Mouse (Mus musculus): ENCODE measurements around the gene Il11ra1. TPM values are rescaled to one million over a fixed set of nuclear protein-coding genes. Genes with fewer than 3 reads are reported as not detected.
A peak's percentile ranks its signal among the peaks of the same experiment; 100 is the strongest.
"Not testable (repeated sequence)": the region's sequence is repeated elsewhere in the genome, so short reads cannot be mapped to it uniquely, and the experiment has no call there.

The Il11ra1 gene
- polyA plus RNA-seq, 1 experiment from 2014 or later: 188 TPM

- no peaks in the 10 kb centered on the region for H3K9me3 ChIP-seq
- peak overlapping the region; percentile 63 for H3K27ac ChIP-seq (replicated peaks)
- H3K27me3 ChIP-seq (replicated peaks; ENCODE audit: low read depth, poor library complexity, severe bottlenecking): peaks cover 34% of the 10 kb centered on the region
- peaks cover 8% of the 10 kb centered on the region; the same call in 1 of the 2 replicates for H3K36me3 ChIP-seq (replicated peaks)
- peak overlapping the region; percentile 21 for H3K4me3 ChIP-seq
- WGBS: 24% methylated on average over 6 of the region's 6 CpGs
- peaks cover 66% of the 10 kb centered on the region for H3K4me1 ChIP-seq
- no peak for DNase-seq (ENCODE audit: low spot score)
These were observed 17.0 kb upstream of the Il11ra1 start for GRCm38 (mm10) chr4:41682789-41683188.

DNA sequence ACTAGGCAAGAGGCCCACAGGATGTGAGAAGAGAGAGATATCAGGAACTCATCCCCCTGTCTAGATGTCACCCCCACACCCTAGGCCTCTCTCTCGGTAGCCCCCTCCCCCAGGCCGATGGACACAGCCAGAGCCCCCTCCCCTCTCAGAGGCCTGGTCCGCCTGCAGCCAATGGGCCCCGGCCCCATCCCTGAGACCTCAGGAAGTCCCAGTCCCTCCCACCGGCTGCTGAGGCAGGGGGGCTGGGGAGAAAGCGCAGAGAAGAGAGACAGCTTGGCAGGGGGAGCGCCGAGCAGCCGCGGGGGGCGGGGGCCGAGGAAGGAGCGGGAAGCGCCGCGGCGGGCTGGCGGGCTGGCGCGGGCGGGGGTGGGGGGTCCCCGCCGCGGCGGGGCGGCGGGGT, 16.5 kb upstream of the Il11ra1 start:
- Histone ChIP-seq H3K27ac (replicated peaks) (peak overlapping the region; percentile 72; the same call in 1 of the 2 replicates), H3K4me3 (peak overlapping the region; percentile 44; the same call in 1 of the 2 replicates), H3K27me3 (replicated peaks; ENCODE audit: low read depth, poor library complexity, severe bottlenecking) (peaks cover 28% of the 10 kb centered on the region), H3K4me1 (peaks cover 61% of the 10 kb centered on the region)
- DNase-seq (ENCODE audit: low spot score); H3K9me3 ChIP-seq; H3K36me3 ChIP-seq (replicated peaks): not testable (repeated sequence)
- 3% methylated on average over 19 of the region's 27 CpGs for WGBS

DNA sequence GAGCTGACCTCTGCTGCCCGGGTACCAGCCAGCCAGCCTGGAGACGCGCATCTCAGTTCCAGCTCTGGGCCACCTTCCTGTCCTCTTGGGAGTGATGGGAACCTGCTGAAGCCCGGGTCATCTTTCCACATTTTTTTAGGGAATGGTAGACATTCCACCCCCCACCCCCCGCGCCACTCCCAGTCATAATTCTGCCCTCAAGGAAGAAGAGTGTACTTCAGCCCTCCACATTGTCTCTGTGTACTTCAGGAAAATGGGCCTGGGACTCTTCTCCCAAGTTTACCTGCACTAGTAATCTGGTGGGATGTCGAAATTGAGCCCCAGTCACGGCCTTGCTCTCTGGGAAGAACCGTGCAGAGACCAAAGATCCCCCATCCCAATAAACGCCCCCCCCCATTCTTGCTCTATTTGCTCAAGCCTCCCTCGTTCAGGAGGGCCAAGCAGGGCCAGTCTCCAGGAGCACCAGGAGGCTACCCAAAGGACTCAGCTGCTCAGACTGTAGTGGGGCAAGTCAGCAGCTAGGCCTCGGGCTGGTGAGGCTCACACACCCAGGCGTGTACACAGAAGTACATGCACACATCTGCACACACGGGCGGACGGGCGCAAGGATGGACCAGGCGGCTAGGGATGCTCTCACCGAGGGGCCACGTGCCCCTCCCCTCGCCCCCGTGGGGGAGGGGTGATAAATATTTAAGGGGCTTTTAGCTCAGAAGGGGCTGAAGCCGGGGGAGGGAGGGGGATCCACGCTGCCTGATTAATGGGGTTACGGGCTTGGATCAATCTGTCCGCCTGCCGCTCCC, 15.5 kb upstream of the Il11ra1 start:
- peaks cover 59% of the 10 kb centered on the region for H3K4me1 ChIP-seq
- WGBS: under 1% methylated on average over 27 of the region's 27 CpGs
- not testable (repeated sequence) for H3K9me3 ChIP-seq; H3K36me3 ChIP-seq (replicated peaks); DNase-seq (ENCODE audit: low spot score)
- H3K27ac ChIP-seq (replicated peaks): peak overlapping the region; percentile 73
- H3K27me3 ChIP-seq (replicated peaks; ENCODE audit: low read depth, poor library complexity, severe bottlenecking): peaks cover 22% of the 10 kb centered on the region
- H3K4me3 ChIP-seq: peak overlapping the region; percentile 43

- H3K4me3 ChIP-seq: peak overlapping the region; percentile 32; the same call in 1 of the 2 replicates
- under 1% methylated on average over 14 of the region's 14 CpGs for WGBS
- not testable (repeated sequence) for DNase-seq (ENCODE audit: low spot score); H3K9me3 ChIP-seq; H3K36me3 ChIP-seq (replicated peaks)
- peak overlapping the region; percentile 74; the same call in 1 of the 2 replicates for H3K27ac ChIP-seq (replicated peaks)
- peaks cover 54% of the 10 kb centered on the region for H3K4me1 ChIP-seq
- H3K27me3 ChIP-seq (replicated peaks; ENCODE audit: low read depth, poor library complexity, severe bottlenecking): peaks cover 19% of the 10 kb centered on the region
These were observed 14.8 kb upstream of the Il11ra1 start for GRCm38 (mm10) chr4:41684931-41685453.

DNA sequence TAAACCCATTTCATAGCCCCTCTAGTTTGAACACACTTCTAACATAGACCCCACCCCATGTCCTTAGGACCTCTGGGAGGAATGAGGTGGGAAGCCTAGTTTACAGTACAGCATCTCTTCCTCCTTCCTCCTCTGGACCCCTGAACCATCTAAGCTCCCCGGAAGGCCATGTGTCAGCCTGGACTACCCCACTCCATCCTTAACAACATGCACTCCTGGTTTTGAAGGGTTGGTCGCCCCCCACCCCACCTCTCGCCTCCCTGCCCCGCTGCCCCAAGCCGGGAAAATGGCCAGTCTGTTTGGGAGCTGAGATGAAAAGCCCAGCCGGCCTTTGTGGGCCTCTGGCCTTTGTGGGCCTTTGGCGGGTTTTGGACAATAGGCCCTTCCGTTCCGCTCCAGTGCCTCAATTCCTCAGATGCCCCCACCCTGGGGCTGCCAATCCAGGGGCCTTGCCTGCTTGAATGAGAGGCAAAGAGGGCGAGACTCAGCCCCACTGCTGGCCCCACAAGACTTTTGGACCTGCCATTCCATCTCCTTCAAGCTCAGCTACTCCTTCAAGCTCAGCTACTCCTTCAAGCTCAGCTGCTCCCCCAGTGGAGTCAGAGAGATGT, 13.8 kb upstream of the Il11ra1 start:
- DNase-seq (ENCODE audit: low spot score); H3K9me3 ChIP-seq; H3K36me3 ChIP-seq (replicated peaks); H3K4me3 ChIP-seq; H3K27ac ChIP-seq (replicated peaks): not testable (repeated sequence)
- WGBS: 20% methylated on average over 10 of the region's 10 CpGs
- peaks cover 45% of the 10 kb centered on the region for H3K4me1 ChIP-seq
- H3K27me3 ChIP-seq (replicated peaks; ENCODE audit: low read depth, poor library complexity, severe bottlenecking): 0 out of 2 replicates have a peak, but pooled peaks cover 11% of the 10 kb centered on the region

DNA sequence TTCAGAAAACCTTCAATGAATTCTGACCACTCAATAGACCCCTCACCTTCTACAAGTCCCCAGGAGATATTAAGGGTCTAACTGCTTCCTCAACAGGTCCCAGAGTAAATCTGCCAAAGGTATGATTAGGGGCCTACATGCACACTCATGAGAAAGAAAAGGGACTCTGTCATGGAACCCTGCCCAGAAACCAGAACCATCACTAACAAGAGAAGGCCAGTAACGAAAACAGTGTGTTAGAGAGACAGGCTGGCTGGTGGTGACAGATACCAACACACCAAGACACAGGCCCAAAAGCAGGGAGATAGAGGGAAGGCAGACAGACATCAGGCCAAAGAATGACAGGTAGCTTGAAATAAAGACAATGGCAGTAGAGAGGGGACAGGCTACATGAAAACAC, 11.2 kb upstream of the Il11ra1 start:
- H3K4me3 ChIP-seq; DNase-seq (ENCODE audit: low spot score); H3K36me3 ChIP-seq (replicated peaks); H3K9me3 ChIP-seq; H3K27ac ChIP-seq (replicated peaks): not testable (repeated sequence)
- Histone ChIP-seq H3K27me3 (replicated peaks; ENCODE audit: low read depth, poor library complexity, severe bottlenecking) (peaks cover 18% of the 10 kb centered on the region), H3K4me1 (peaks cover 34% of the 10 kb centered on the region)
- 67% methylated on average over 1 of the region's 1 CpGs for WGBS

- not testable (repeated sequence) for H3K9me3 ChIP-seq; H3K27ac ChIP-seq (replicated peaks); DNase-seq (ENCODE audit: low spot score); H3K4me3 ChIP-seq; H3K36me3 ChIP-seq (replicated peaks)
- Histone ChIP-seq H3K4me1 (peaks cover 26% of the 10 kb centered on the region), H3K27me3 (replicated peaks; ENCODE audit: low read depth, poor library complexity, severe bottlenecking) (peaks cover 14% of the 10 kb centered on the region)
- WGBS: no CpG with 5 or more reads among the region's 4 CpGs
These were observed 9.8 kb upstream of the Il11ra1 start for GRCm38 (mm10) chr4:41690014-41690413.

DNA sequence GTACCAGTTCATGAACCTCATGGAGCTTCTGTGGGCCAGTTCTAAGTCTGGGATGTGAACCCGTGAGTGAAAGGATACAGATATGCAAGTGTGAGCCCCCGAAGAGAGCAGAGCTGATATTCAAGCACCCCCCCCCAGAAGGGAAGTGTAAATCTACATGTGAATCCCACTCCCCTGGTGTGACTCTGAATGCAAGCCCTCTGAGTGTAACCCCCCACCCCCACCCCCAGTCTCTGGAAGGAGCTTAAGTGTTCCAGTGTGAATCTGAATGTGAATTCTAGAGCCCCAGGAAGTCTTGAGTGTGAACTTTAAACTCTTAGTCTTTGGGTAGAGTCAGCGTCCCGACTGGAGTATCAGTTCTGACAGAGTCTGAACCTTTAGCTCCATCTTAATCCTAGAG, 6.3 kb upstream of the Il11ra1 start:
- not testable (repeated sequence) for H3K9me3 ChIP-seq

DNA sequence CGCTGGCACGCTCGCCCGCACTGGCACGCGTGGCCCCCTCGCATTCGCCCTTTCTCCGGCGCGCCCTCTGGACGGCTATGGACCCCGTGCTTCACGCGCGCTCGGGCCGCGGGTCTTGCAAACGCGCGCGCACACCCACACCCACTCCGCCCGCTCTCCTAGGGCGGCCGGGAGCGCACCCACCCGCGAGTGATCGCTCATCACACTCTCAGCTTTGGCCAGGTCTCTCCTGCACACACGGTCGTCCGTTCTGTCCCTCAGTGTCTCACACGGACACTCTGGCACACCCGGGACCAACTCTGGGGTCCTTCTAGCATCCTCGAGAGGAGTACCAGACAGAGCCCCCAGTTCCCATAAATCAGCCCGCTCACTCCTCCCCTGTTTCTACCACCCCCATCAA, 4.0 kb upstream of the Il11ra1 start:
- not testable (repeated sequence) for H3K27ac ChIP-seq (replicated peaks); H3K36me3 ChIP-seq (replicated peaks); H3K4me1 ChIP-seq; H3K9me3 ChIP-seq; DNase-seq (ENCODE audit: low spot score)
- 3% methylated on average over 24 of the region's 38 CpGs for WGBS
- peaks cover 19% of the 10 kb centered on the region for H3K27me3 ChIP-seq (replicated peaks; ENCODE audit: low read depth, poor library complexity, severe bottlenecking)
- peak overlapping the region; percentile 43; the same call in 1 of the 2 replicates for H3K4me3 ChIP-seq

More for the DNA sequence above, 6.3 kb upstream of the Il11ra1 start:
- DNase-seq (ENCODE audit: low spot score); H3K27ac ChIP-seq (replicated peaks); H3K36me3 ChIP-seq (replicated peaks): not testable (repeated sequence)
- Histone ChIP-seq H3K4me3 (peak overlapping the region; percentile 40), H3K4me1 (peaks cover 17% of the 10 kb centered on the region), H3K27me3 (replicated peaks; ENCODE audit: low read depth, poor library complexity, severe bottlenecking) (peaks cover 19% of the 10 kb centered on the region)
- WGBS: 11% methylated on average over 4 of the region's 4 CpGs

DNA sequence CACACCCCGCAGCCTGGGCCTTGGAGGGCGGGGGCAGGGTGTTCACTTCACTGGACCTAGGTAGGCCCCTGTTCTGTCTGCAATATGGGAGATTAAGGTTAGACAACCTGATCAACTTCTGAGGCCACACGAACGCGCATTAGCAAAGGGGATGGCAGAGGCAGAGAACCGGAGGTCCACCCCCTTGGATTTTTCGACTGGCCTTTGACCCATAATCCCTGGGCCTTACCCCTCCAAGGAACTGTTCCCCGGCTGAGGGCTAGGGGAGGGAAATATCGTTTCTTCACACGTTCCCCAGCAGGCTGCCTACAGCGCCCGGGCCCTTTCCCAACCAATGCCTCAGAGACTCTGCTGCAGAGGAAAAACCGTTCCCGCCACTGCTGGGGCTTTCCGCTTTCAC, 3.3 kb upstream of the Il11ra1 start:
- not testable (repeated sequence) for H3K9me3 ChIP-seq; DNase-seq (ENCODE audit: low spot score); H3K36me3 ChIP-seq (replicated peaks); H3K4me3 ChIP-seq; H3K27ac ChIP-seq (replicated peaks); H3K4me1 ChIP-seq
- peaks cover 19% of the 10 kb centered on the region for H3K27me3 ChIP-seq (replicated peaks; ENCODE audit: low read depth, poor library complexity, severe bottlenecking)
- 3% methylated on average over 15 of the region's 15 CpGs for WGBS

- H3K4me3 ChIP-seq: peak within 1 kb of the TSS; percentile 43; the same call in 1 of the 2 replicates
- 11% methylated on average over 36 of the region's 40 CpGs for WGBS
- not testable (repeated sequence) for H3K27ac ChIP-seq (replicated peaks)
These were observed 2.6 kb upstream of the Il11ra1 start, which contains the start of gene Cntfr for GRCm38 (mm10) chr4:41696930-41697841. Cntfr (minus strand) TSS chr4:41697089.

More at GRCm38 (mm10) chr4:41696930-41697841, 2.6 kb upstream of the Il11ra1 start, which contains the start of gene Cntfr:
- H3K9me3 ChIP-seq; H3K4me1 ChIP-seq; H3K36me3 ChIP-seq (replicated peaks): not testable (repeated sequence)
- DNase-seq (ENCODE audit: low spot score): peak; percentile 86
- H3K27me3 ChIP-seq (replicated peaks; ENCODE audit: low read depth, poor library complexity, severe bottlenecking): peaks cover 19% of the 10 kb centered on the region
